Mouse (Mus musculus): ENCODE measurements around the gene Syngap1.
"Not testable (repeated sequence)": the region's sequence is repeated elsewhere in the genome, so short reads cannot be mapped to it uniquely, and the experiment has no call there.

The Syngap1 gene

DNA sequence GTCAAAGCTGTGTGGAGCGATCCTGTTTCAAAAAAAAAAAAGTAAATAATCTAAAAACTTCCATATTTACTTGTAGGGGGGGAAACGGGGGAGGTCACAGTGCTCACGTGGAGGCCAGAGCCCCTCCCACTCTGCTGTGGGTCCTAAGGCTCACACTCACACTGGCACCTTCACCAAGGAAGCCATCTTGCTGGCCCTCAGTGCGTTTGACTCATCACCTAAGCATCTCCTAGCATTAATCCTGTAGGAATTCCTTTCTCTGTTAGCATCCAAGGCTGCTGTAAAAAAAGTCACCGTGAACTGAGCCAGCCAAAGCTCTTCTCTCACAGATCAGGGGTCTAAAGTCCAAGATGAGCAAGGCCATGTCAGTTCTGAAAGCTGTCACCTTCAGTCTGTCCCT, 15.3 kb downstream of the Syngap1 start:
- DNase-seq (ENCODE audit: low spot score in 2 of 2) = no peak

- DNase-seq (ENCODE audit: low spot score in 2 of 2) = no peak
These were observed 15.8 kb downstream of the Syngap1 start for GRCm38 (mm10) chr17:26956895-26957294.

DNA sequence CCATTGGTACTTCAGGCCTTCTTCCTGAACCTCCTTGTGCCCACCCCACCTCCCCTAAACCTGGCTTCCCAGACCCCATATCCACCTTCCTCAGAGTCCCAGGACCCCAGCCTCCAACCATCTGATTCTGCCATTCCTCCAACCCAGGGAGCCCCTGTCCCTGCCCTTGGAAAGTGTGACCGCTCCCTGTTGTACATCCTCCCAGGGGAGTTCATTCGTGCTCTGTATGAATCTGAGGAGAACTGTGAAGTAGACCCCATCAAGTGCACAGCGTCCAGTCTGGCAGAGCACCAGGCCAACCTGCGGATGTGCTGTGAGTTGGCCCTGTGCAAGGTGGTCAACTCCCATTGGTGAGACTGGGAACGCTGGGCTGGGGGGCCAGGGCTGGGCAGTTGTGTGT, 16.8 kb downstream of the Syngap1 start:
- no peak for DNase-seq (ENCODE audit: low spot score in 2 of 2)

GRCm38 (mm10) chr17:26958880-26959279, 17.8 kb downstream of the Syngap1 start:
- no peak for DNase-seq (ENCODE audit: low spot score in 2 of 2)

- no peak for DNase-seq (ENCODE audit: low spot score in 2 of 2)
These were observed 18.8 kb downstream of the Syngap1 start for GRCm38 (mm10) chr17:26959815-26960214.

- DNase-seq (ENCODE audit: low spot score in 2 of 2) = no peak
These were observed 20.7 kb downstream of the Syngap1 start for GRCm38 (mm10) chr17:26961572-26962240.

DNA sequence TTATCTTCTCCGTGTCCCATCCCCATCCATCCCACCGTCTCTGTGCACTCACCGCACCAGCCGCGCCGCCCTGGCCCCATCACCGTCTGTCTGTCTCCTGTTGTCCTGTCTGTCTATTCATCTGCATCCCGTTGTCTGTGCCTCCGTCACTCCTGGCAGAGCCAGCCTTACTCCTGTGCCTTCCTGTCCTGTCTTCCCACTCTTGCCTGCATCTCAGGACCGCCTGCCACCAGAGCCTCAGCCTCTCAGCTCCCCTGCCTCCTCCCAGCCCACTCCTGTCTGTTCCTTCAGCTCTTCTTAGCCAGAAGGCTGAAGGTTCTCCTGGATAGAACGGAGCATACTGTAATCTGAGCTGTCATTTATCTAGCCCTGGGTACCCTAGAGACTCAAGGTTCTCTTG, 25.9 kb downstream of the Syngap1 start:
- DNase-seq (ENCODE audit: low spot score in 2 of 2) = no peak

- no peak for DNase-seq (ENCODE audit: low spot score in 2 of 2)
These were observed 26.4 kb downstream of the Syngap1 start for GRCm38 (mm10) chr17:26967477-26967876.

- DNase-seq (ENCODE audit: low spot score in 2 of 2) = no peak
These were observed 27.2 kb downstream of the Syngap1 start for GRCm38 (mm10) chr17:26968200-26968611.

- no peak for DNase-seq (ENCODE audit: low spot score in 2 of 2)
These were observed 28.2 kb downstream of the Syngap1 start for GRCm38 (mm10) chr17:26969257-26969656.

DNA sequence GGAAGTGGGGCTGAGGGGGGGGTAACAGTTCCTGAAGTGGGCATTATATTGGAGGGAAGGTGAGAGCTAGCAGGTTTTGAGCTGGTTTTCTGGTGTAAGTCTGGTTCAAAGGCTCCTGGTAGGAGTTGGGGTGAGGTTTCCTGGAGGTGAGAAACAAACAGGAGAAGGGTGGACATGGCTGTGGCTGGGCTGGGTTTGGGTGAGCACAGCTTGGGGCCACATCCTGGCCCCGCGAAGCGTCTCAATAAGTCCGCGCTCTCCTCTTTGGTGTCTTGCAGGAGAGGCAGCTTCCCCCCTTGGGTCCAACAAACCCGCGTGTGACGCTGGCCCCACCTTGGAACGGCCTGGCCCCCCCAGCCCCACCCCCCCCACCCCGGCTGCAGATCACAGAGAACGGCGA, 29.2 kb downstream of the Syngap1 start:
- no peak for DNase-seq (ENCODE audit: low spot score in 2 of 2)

DNA sequence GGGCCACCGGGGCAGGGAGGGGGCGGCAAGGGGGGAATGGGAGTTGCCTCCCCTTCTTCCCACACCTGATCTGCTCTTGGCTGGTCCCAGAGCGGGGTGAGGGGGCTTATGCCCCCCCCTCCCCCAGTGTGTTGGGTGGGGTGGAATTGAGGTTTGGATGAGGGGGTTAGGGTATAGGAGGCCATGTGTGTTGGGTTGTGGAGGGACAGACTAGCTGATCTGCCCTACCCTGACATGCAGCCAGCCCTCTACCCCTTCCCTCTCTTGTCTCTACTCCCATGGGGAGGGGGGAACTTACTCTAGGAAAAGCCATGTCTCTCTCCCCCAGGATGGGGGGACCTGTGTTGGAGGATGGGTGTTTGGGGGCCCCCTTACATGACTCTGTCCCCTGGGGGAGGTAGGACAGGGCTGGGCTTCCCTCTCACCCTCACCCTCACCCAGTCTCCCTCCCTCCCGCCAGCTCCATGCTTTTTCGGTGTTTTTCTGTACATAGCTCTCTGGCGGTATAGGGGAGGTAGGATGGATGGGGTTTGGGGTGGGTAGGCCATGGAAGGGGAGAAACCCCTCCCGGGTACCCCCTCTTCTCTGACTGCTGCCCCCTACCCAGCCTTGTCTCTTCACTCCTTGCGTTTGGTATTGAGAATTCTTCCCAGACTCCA, 30.3 kb downstream of the Syngap1 start:
- DNase-seq (ENCODE audit: low spot score in 2 of 2) = no peak

GRCm38 (mm10) chr17:26972107-26972506, 31.1 kb downstream of the Syngap1 start:
- DNase-seq (ENCODE audit: low spot score in 2 of 2) = no peak

DNA sequence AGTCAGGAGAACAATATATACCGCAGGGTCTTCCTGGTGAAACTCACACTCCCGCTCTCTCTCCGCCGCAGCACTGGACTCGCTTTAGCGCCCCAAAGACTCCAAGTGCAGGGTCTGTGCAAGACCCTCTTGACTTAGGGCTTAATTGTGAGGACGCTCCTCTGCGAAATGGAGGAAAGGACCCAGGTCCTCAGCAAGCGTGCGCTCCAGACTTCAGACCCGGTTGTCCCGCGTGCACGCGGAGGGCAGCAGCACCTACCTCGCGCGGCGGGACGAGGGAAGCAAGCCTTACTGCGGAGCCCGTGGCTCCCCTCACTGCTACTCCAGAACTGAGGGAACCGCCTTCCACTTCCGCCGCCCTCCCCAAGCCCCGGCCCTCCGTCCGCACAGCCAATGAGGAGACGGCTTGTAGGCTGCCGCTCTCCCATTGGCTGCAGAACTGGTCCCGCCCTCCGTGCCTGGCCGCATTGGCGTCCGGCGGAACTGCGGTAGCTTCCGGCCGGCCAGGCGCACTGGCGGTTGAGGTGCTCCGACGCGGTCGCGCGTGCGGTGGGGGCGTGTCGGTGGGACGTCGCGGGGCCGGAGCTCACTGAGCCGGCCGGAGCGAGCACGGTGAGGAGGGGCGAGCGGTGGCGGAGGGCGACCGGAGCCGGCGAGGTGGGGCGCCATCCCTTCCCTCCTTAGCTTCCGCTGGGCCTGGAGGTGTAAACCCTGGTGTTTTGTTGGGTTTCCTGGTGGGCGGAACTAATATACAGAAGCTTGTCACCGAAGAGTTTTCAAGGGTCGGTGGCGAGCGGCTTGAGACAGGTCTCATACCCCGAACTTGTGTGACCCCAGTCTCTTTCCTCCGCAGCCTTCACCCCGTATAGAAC, 31.9 kb downstream of the Syngap1 start, which contains the start of gene Zbtb9:
Gene Zbtb9 (plus strand): TSS at position 465 of the 872 bp plus-strand sequence.
- peak; percentile 89 to 96 for DNase-seq (ENCODE audit: low spot score in 2 of 2)

GRCm38 (mm10) chr17:26974547-26974946, 33.5 kb downstream of the Syngap1 start:
- no peak for DNase-seq (ENCODE audit: low spot score in 2 of 2)

DNA sequence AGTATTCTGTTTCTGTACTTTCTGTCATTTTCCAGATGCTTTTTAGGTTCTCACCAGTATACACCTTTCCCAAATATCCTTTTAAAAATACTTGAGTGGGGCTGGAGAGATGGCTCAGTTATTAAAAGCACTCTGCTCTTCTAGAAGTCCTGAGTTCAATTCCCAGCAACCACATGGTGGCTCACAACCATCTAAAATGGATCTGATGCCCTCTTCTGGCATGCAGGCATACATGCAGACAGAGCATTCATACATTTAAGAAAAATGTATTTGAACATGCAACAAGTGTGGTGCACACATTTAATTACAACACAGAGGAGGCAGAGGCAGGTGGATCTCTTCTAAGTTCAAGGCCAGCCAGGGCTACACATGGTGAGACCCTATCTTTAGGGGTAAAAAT, 34.4 kb downstream of the Syngap1 start:
- DNase-seq (ENCODE audit: low spot score in 2 of 2) = no peak

DNA sequence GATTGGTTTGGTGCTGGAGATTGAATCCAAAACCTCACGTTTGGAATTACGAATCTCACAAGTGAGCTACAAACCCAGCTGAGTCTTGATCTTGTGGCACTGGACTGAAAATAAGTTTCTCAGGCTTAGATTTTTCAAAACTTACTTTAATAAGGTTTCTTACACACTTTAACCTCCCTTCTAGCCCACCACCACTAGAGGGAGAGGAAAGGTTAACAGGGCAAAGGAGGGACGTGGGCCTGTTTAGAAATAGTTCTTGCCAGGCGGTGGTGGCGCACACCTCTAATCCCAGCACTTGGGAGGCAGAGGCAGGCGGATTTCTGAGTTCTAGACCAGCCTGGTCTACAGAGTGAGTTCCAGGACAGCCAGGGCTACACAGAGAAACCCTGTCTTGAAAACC, 36.3 kb downstream of the Syngap1 start:
- DNase-seq (ENCODE audit: low spot score in 2 of 2) = not testable (repeated sequence)

DNA sequence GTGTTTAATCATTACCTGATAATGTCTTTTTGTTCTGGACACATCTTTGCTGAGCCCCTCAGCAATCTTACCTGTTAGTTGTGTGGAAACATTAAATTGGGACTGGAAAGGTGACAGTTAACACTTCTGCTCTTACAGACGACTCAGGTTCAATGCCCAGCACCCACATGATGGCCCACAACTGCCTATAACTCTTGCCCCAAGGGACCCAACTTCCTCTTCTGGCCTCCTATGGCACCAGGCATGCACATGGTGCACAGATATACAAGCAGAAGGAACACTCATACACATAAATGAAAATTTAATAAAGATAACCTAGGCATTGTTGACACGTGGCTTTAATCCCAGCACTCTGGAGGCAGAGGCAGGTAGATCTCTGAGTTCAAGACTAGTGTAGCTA, 38.4 kb downstream of the Syngap1 start:
- DNase-seq (ENCODE audit: low spot score in 2 of 2) = no peak

DNA sequence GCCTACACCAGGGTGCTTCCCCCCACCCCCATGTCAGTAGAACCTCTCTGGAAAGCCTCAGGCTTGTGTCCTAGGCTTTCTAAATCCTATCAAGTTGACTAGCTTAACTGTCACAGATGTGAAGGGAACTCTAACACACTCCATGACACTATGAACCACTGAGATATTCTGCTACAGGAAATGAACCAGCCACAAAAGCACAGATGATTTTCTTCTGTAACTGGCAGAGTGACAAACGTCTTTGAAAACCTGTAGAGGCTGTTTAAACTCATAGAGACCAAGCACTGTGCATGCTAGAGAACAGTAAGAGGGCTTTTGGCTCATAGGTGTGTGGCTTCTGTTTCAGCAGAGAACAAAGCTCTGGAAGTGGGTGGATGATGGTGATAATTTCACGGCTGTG, 40.0 kb downstream of the Syngap1 start:
- no peak for DNase-seq (ENCODE audit: low spot score in 2 of 2)

DNA sequence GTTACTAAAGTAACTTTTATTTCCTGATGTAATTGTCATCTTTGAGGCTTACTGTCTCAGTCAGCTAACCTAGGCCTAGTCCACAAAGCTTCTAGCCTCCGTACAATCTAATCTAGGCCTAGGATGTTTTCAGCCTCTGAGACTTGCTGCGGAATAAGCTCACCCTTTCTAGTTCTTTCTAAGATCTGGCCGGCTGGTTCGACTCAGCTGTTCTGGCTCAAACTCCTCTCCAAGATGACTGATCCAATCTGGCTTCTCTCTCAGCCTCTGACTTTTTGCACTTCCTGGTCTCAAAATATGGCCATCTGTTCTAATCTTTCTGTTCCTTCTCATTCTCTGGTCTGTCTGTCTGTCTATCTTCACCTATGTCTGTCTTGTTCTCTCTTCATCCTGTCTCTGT, 42.3 kb downstream of the Syngap1 start:
- no peak for DNase-seq (ENCODE audit: low spot score in 2 of 2)

GRCm38 (mm10) chr17:26985503-26986179, 44.6 kb downstream of the Syngap1 start:
- DNase-seq (ENCODE audit: low spot score in 2 of 2) = no peak

DNA sequence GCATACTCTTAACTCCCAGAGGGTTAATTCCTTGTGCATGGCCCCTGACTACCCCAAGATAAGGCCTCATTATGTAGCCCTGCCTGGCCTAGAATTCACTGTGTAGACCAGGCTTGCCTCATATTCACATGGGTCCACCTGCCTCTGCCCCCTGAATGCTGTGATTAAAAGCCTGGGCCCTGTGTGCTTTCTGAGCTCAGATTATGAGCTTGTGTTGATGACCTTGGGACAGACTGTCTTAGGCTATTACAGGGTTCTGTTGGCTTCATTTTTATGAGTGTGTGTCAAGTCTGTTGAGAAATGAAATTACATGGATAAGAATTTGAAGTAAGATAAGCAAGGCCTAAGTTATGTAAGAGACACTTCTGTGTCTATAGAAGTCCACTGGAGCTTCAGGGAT, 49.5 kb downstream of the Syngap1 start:
- DNase-seq (ENCODE audit: low spot score in 2 of 2) = no peak

All from urinary bladder, adult 18-20 months (tissue).